Mouse (Mus musculus) stomach, postnatal 0 days (tissue): ENCODE measurements around the gene Pdzrn3.

Experiments used
- CTCF ChIP-seq: IDR thresholded peaks from 2 replicates; pipeline ENCODE4 v1.5.1; 2016; ENCODE audit warnings: antibody characterized with exemption, low read depth, mild to moderate bottlenecking, moderate library complexity
- EP300 ChIP-seq: optimal IDR thresholded peaks from 2 replicates; pipeline ENCODE3; 2016; ENCODE audit warnings: antibody characterized with exemption

DNA sequence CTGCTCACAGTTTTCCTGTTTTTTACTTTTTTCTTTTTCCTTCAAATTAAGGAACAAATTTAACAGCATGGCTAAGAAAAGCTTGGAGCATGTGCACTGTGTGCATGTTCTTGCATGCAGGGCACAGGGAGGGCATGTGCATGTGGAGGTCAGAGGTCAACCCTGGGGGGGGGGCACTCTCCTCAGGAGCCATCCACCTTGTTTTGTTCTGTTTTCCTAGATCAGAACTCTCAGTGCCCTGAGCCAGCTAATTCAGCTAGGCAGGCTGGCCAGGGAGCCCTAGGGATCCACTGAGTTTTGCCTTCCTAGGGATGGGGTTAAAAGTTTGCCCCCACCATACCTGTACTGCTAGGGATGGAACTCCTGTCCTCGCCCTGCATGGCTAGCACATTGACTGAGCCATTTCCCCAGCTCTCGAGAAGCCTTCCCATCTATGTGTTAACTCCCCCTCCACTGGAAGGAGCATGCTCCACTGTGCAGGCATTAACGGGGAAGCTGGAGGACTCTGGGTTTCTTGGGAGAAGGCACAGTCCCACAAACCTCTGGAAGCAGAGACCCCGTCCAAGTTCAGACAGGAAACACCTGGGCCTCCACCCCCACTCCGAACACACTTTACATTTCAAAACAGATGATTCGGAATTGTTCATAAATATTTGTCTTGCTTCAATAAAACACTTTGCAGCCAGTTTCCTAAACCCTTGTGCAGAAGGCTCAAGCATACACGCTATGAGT lies 107.4 kb downstream of the Pdzrn3 start:
- TF ChIP-seq EP300 (no peak), CTCF (peak; percentile 2; the same call in 1 of the 2 replicates)
